Mouse (Mus musculus): ENCODE results near the gene Spata25. TPM values are rescaled to one million over a fixed set of nuclear protein-coding genes. Genes with fewer than 3 reads are reported as not detected.
A peak's percentile ranks its signal among the peaks of the same experiment; 100 is the strongest.

The Spata25 gene
- total and polyA plus RNA-seq, 2 experiments from 2014 or later: not detected

- H3K27ac ChIP-seq (ENCODE audit: low read depth): no peak overlapping the region
- ATAC-seq (ENCODE audit: insufficient read depth, low read depth) (no peak), DNase-seq (ENCODE audit: low spot score) (no peak)
- H3K4me1 ChIP-seq (ENCODE audit: control insufficient read depth, insufficient read depth): peaks cover 17% of the 10 kb centered on the region
- WGBS: 59% methylated on average over 4 of the region's 4 CpGs
- H3K27me3 ChIP-seq (ENCODE audit: control insufficient read depth, insufficient read depth, low read length): no peaks in the 10 kb centered on the region
- no peak overlapping the region for H3K9ac ChIP-seq (replicated peaks; ENCODE audit: low read depth, low read length)
- peaks cover 47% of the 10 kb centered on the region for H3K36me3 ChIP-seq (replicated peaks; ENCODE audit: control insufficient read depth, insufficient read depth, low read length)
- TF ChIP-seq CTCF (IDR thresholded peaks at IDR 0.05; ENCODE audit: low read depth): no peak
- TF ChIP-seq EP300 (IDR thresholded peaks at IDR 0.05; ENCODE audit: low read depth): no peak
- no peak overlapping the region for H3K4me2 ChIP-seq (ENCODE audit: low read depth, low read length)
- H3K9me3 ChIP-seq (replicated peaks; ENCODE audit: control insufficient read depth, low read length): no peaks in the 10 kb centered on the region
- no peak overlapping the region for H3K4me3 ChIP-seq (ENCODE audit: low read depth, low read length)
Measured at GRCm38 (mm10) chr2:164790451-164790850, 37.9 kb downstream of the Spata25 start.

- H3K4me3 ChIP-seq (ENCODE audit: low read depth, low read length): no peak overlapping the region
- H3K4me1 ChIP-seq (ENCODE audit: control insufficient read depth, insufficient read depth): peaks cover 22% of the 10 kb centered on the region
- peaks cover 38% of the 10 kb centered on the region for H3K36me3 ChIP-seq (replicated peaks; ENCODE audit: control insufficient read depth, insufficient read depth, low read length)
- 60% methylated on average over 4 of the region's 4 CpGs for WGBS
- ATAC-seq (ENCODE audit: insufficient read depth, low read depth) (no peak), DNase-seq (ENCODE audit: low spot score) (no peak)
- no peak overlapping the region for H3K9ac ChIP-seq (replicated peaks; ENCODE audit: low read depth, low read length)
- H3K4me2 ChIP-seq (ENCODE audit: low read depth, low read length): no peak overlapping the region
- no peaks in the 10 kb centered on the region for H3K27me3 ChIP-seq (ENCODE audit: control insufficient read depth, insufficient read depth, low read length)
- H3K27ac ChIP-seq (ENCODE audit: low read depth): no peak overlapping the region
- no peak for TF ChIP-seq EP300 (IDR thresholded peaks at IDR 0.05; ENCODE audit: low read depth)
- TF ChIP-seq CTCF (IDR thresholded peaks at IDR 0.05; ENCODE audit: low read depth): no peak
- no peaks in the 10 kb centered on the region for H3K9me3 ChIP-seq (replicated peaks; ENCODE audit: control insufficient read depth, low read length)
Measured at GRCm38 (mm10) chr2:164788411-164788810, 39.9 kb downstream of the Spata25 start.

- ATAC-seq (ENCODE audit: insufficient read depth, low read depth) (no peak), DNase-seq (ENCODE audit: low spot score) (no peak)
- no peaks in the 10 kb centered on the region for H3K9me3 ChIP-seq (replicated peaks; ENCODE audit: control insufficient read depth, low read length)
- H3K36me3 ChIP-seq (replicated peaks; ENCODE audit: control insufficient read depth, insufficient read depth, low read length): peaks cover 35% of the 10 kb centered on the region
- H3K4me1 ChIP-seq (ENCODE audit: control insufficient read depth, insufficient read depth): peaks cover 20% of the 10 kb centered on the region
- no peaks in the 10 kb centered on the region for H3K27me3 ChIP-seq (ENCODE audit: control insufficient read depth, insufficient read depth, low read length)
- no peak overlapping the region for H3K27ac ChIP-seq (ENCODE audit: low read depth)
- TF ChIP-seq CTCF (IDR thresholded peaks at IDR 0.05; ENCODE audit: low read depth): no peak
- no peak for TF ChIP-seq EP300 (IDR thresholded peaks at IDR 0.05; ENCODE audit: low read depth)
- no peak overlapping the region for H3K9ac ChIP-seq (replicated peaks; ENCODE audit: low read depth, low read length)
- WGBS: 82% methylated on average over 10 of the region's 10 CpGs
- H3K4me2 ChIP-seq (ENCODE audit: low read depth, low read length): 0 out of 2 replicates have a peak overlapping the region, but pooled peaks have one; percentile 86
- no peak overlapping the region for H3K4me3 ChIP-seq (ENCODE audit: low read depth, low read length)
Measured at GRCm38 (mm10) chr2:164787779-164788178, 40.6 kb downstream of the Spata25 start.

- peaks cover 27% of the 10 kb centered on the region for H3K36me3 ChIP-seq (replicated peaks; ENCODE audit: control insufficient read depth, insufficient read depth, low read length)
- peak overlapping the region; percentile 76 for H3K4me3 ChIP-seq (ENCODE audit: low read depth, low read length)
- H3K27me3 ChIP-seq (ENCODE audit: control insufficient read depth, insufficient read depth, low read length): no peaks in the 10 kb centered on the region
- DNase-seq (ENCODE audit: low spot score) (no peak), ATAC-seq (ENCODE audit: insufficient read depth, low read depth) (no peak)
- H3K9ac ChIP-seq (replicated peaks; ENCODE audit: low read depth, low read length): peak overlapping the region; percentile 77
- no peak for TF ChIP-seq EP300 (IDR thresholded peaks at IDR 0.05; ENCODE audit: low read depth)
- no peak for TF ChIP-seq CTCF (IDR thresholded peaks at IDR 0.05; ENCODE audit: low read depth)
- peaks cover 20% of the 10 kb centered on the region for H3K4me1 ChIP-seq (ENCODE audit: control insufficient read depth, insufficient read depth)
- H3K27ac ChIP-seq (ENCODE audit: low read depth): peak overlapping the region; percentile 89
- no peaks in the 10 kb centered on the region for H3K9me3 ChIP-seq (replicated peaks; ENCODE audit: control insufficient read depth, low read length)
- 68% methylated on average over 3 of the region's 3 CpGs for WGBS
- peak overlapping the region; percentile 86 for H3K4me2 ChIP-seq (ENCODE audit: low read depth, low read length)
Measured at GRCm38 (mm10) chr2:164787032-164787431, 41.3 kb downstream of the Spata25 start.

- H3K4me3 ChIP-seq (ENCODE audit: low read depth, low read length): peak overlapping the region; percentile 76
- peak overlapping the region; percentile 89 for H3K27ac ChIP-seq (ENCODE audit: low read depth)
- H3K4me2 ChIP-seq (ENCODE audit: low read depth, low read length): peak overlapping the region; percentile 86
- no peaks in the 10 kb centered on the region for H3K9me3 ChIP-seq (replicated peaks; ENCODE audit: control insufficient read depth, low read length)
- peak overlapping the region; percentile 77 for H3K9ac ChIP-seq (replicated peaks; ENCODE audit: low read depth, low read length)
- DNase-seq (ENCODE audit: low spot score) (peak; percentile 43), ATAC-seq (ENCODE audit: insufficient read depth, low read depth) (peak; percentile 12; the same call in 1 of the 2 replicates)
- 4% methylated on average over 15 of the region's 15 CpGs for WGBS
- peaks cover 21% of the 10 kb centered on the region for H3K36me3 ChIP-seq (replicated peaks; ENCODE audit: control insufficient read depth, insufficient read depth, low read length)
- H3K27me3 ChIP-seq (ENCODE audit: control insufficient read depth, insufficient read depth, low read length): no peaks in the 10 kb centered on the region
- peaks cover 20% of the 10 kb centered on the region for H3K4me1 ChIP-seq (ENCODE audit: control insufficient read depth, insufficient read depth)
- TF ChIP-seq CTCF (IDR thresholded peaks at IDR 0.05; ENCODE audit: low read depth): no peak
- TF ChIP-seq EP300 (IDR thresholded peaks at IDR 0.05; ENCODE audit: low read depth): no peak
Measured at GRCm38 (mm10) chr2:164786388-164786885, 41.9 kb downstream of the Spata25 start.

All from heart, postnatal 0 days (tissue).